Comparison of ENCODE assay signal across 16 mouse cellular contexts in genomic region chr11:72485157-72485556, GRCm38 (mm10). TPM values are rescaled to one million over a fixed set of nuclear protein-coding genes. Genes with fewer than 3 reads are reported as not detected.
DNase-seq lines count a peak whose midpoint lies in the region; ATAC-seq and TF ChIP-seq lines count a peak whose summit lies in the region.
"Had no signal": no experiment of that assay in that cellular context is flagged by ENCODE, and none has a peak within 500 bp of the region (broad histone marks: within the 10 kb centered on the region; RNA-seq: fewer than 3 reads in every experiment).

No protein-coding gene starts in this region.

- TF ChIP-seq POLR2A in small intestine, adult 2 months (IDR thresholded peaks at IDR 0.05; ENCODE audit: low read depth, low read length), result no peak

- no peak for ATAC-seq in forebrain, embryonic 11.5 days (replicated peaks; ENCODE audit: low FRiP score)
- ATAC-seq in megakaryocyte, adult 5-6 weeks (ENCODE audit: poor library complexity, severe bottlenecking), result no peak

- TF ChIP-seq CTCF in layer of hippocampus, adult 2 months (conservative IDR thresholded peaks at IDR 0.05), result no peak
- no peak for TF ChIP-seq CTCF in small intestine, adult 2 months (IDR thresholded peaks at IDR 0.05; ENCODE audit: extremely low read depth, insufficient read length, insufficient replicate concordance, low read depth, low read length)

- no peak overlapping the region for H3K4me3 ChIP-seq in forebrain, embryonic 10.5 days
- H3K4me3 ChIP-seq in forebrain, embryonic 11.5 days (ENCODE audit: low read depth, low read length), result no peak overlapping the region
- peak overlapping the region; percentile 26 for H3K4me3 ChIP-seq in megakaryocyte, embryonic 14.5 days (replicated peaks)
- H3K4me3 ChIP-seq in layer of hippocampus, adult 2 months, result peak overlapping the region; percentile 28; the same call in 1 of the 2 replicates
- H3K4me3 ChIP-seq in small intestine, adult 2 months (ENCODE audit: low read depth, low read length), result no peak overlapping the region
- H3K4me3 ChIP-seq: embryonic facial prominence, embryonic 15.5 days; limb, embryonic 12.5 days; myocyte had no signal

- DNase-seq in forebrain, embryonic 10.5 days (ENCODE audit: extremely low spot score, low spot score), result no peak
- DNase-seq in forebrain, embryonic 11.5 days (ENCODE audit: low spot score), result no peak
- peak; percentile 55 to 66 for DNase-seq in layer of hippocampus, adult 2 months (ENCODE audit: low spot score in 2 of 2)
- no peak for DNase-seq in spleen, postnatal 36 days (ENCODE audit: low spot score in 2 of 2)
- DNase-seq in thymus, adult 18-20 months, result no peak
- DNase-seq: adrenal gland, postnatal 25 days; cerebellum, adult 8-10 months; gastrocnemius, postnatal 10 days; heart, postnatal 10 days had no signal

- 77% methylated on average over 5 of the region's 5 CpGs for WGBS in forebrain, embryonic 10.5 days
- WGBS in forebrain, embryonic 11.5 days, result 69% methylated on average over 5 of the region's 5 CpGs
- 74% methylated on average over 5 of the region's 5 CpGs for WGBS in small intestine, adult 2 months

- H3K9me3 ChIP-seq in forebrain, embryonic 10.5 days, result no peaks in the 10 kb centered on the region
- H3K9me3 ChIP-seq in forebrain, embryonic 11.5 days (ENCODE audit: control insufficient read depth, low read length), result no peaks in the 10 kb centered on the region
- H3K9me3 ChIP-seq in megakaryocyte, embryonic 14.5 days, result no peaks in the 10 kb centered on the region
- H3K9me3 ChIP-seq: embryonic facial prominence, embryonic 15.5 days; limb, embryonic 12.5 days had no signal

- H3K27ac ChIP-seq in forebrain, embryonic 10.5 days, result peak overlapping the region; percentile 30; the same call in 1 of the 2 replicates
- H3K27ac ChIP-seq in forebrain, embryonic 11.5 days (ENCODE audit: low read depth, low read length), result no peak overlapping the region
- H3K27ac ChIP-seq in layer of hippocampus, adult 2 months, result peak overlapping the region; percentile 99
- H3K27ac ChIP-seq in small intestine, adult 2 months (ENCODE audit: insufficient read depth, low read depth, low read length), result peak overlapping the region; percentile 13; the same call in 1 of the 2 replicates
- H3K27ac ChIP-seq: embryonic facial prominence, embryonic 15.5 days; limb, embryonic 12.5 days had no signal

- H3K9ac ChIP-seq in forebrain, embryonic 11.5 days (ENCODE audit: low read length), result no peak overlapping the region
- H3K9ac ChIP-seq: embryonic facial prominence, embryonic 15.5 days; limb, embryonic 12.5 days had no signal

- no peak overlapping the region for H3K4me2 ChIP-seq in forebrain, embryonic 11.5 days (ENCODE audit: low read depth, low read length, severe bottlenecking)
- H3K4me2 ChIP-seq: embryonic facial prominence, embryonic 15.5 days; limb, embryonic 12.5 days had no signal

- no peaks in the 10 kb centered on the region for H3K36me3 ChIP-seq in forebrain, embryonic 10.5 days (replicated peaks)
- H3K36me3 ChIP-seq in forebrain, embryonic 11.5 days (ENCODE audit: control insufficient read depth, insufficient read depth, low read length), result no peaks in the 10 kb centered on the region
- H3K36me3 ChIP-seq in megakaryocyte, embryonic 14.5 days (replicated peaks; ENCODE audit: low read length), result peaks cover 26% of the 10 kb centered on the region
- H3K36me3 ChIP-seq in small intestine, adult 2 months (ENCODE audit: control insufficient read depth, insufficient read depth, low read length), result no peaks in the 10 kb centered on the region
- H3K36me3 ChIP-seq: embryonic facial prominence, embryonic 15.5 days; limb, embryonic 12.5 days had no signal

- peaks cover 46% of the 10 kb centered on the region for H3K27me3 ChIP-seq in forebrain, embryonic 10.5 days (ENCODE audit: poor library complexity, severe bottlenecking)
- H3K27me3 ChIP-seq in forebrain, embryonic 11.5 days (ENCODE audit: control insufficient read depth, insufficient read depth, low read length), result peaks cover 17% of the 10 kb centered on the region
- H3K27me3 ChIP-seq in megakaryocyte, embryonic 14.5 days (replicated peaks), result peaks cover 2% of the 10 kb centered on the region
- 0 out of 2 replicates have a peak, but pooled peaks cover 3% of the 10 kb centered on the region for H3K27me3 ChIP-seq in small intestine, adult 2 months (ENCODE audit: control insufficient read depth, insufficient read depth, low read length)

- peaks cover 31% of the 10 kb centered on the region for H3K4me1 ChIP-seq in forebrain, embryonic 10.5 days
- peaks cover 3% of the 10 kb centered on the region; the same call in 1 of the 2 replicates for H3K4me1 ChIP-seq in forebrain, embryonic 11.5 days (replicated peaks; ENCODE audit: control insufficient read depth, insufficient read depth, low read length)
- peaks cover 97% of the 10 kb centered on the region for H3K4me1 ChIP-seq in megakaryocyte, embryonic 14.5 days
- H3K4me1 ChIP-seq in small intestine, adult 2 months (ENCODE audit: control insufficient read depth, insufficient read depth, insufficient read length, low read length), result peaks cover 26% of the 10 kb centered on the region

RNA-seq across cellular contexts. Expression of gene Spns2, which starts 4.5 kb away (rescaled TPM):
- polyA plus RNA-seq in forebrain, embryonic 10.5 days (2016; fragmentation: Nextera tagmentation; extraction: Ambion mirVana), result 2.0 and 3.0 TPM in 2 replicates
- 4.0 and 4.8 TPM in 2 replicates for polyA plus RNA-seq in forebrain, embryonic 11.5 days (2014; fragmentation: Nextera tagmentation; extraction: Ambion mirVana)
- polyA plus RNA-seq in megakaryocyte, embryonic 14.5 days (2012; ENCODE audit: insufficient read depth, low replicate concordance), result 63.1 and 65.1 TPM in 2 replicates
- 2.8 and 2.9 TPM in 2 replicates for total RNA-seq in megakaryocyte, adult 5-6 weeks (2015)
- total RNA-seq in megakaryocyte, adult 5-6 weeks (2017), result 0.15 and 4.8 TPM in 2 replicates
- 100 to 1,000 TPM; 101 to 105 TPM for total RNA-seq in layer of hippocampus, adult 2 months (2021)
- polyA plus RNA-seq in small intestine, adult 2 months (2012; rRNA removed), result 65.9 and 77.7 TPM in 2 replicates

RNA-seq across cellular contexts. Expression of gene Mybbp1a, which starts 44.0 kb away (rescaled TPM):
- 248 and 256 TPM in 2 replicates for polyA plus RNA-seq in forebrain, embryonic 10.5 days (2016; fragmentation: Nextera tagmentation; extraction: Ambion mirVana)
- 165 and 166 TPM in 2 replicates for polyA plus RNA-seq in forebrain, embryonic 11.5 days (2014; fragmentation: Nextera tagmentation; extraction: Ambion mirVana)
- polyA plus RNA-seq in megakaryocyte, embryonic 14.5 days (2012; ENCODE audit: insufficient read depth, low replicate concordance), result 59.8 and 71.3 TPM in 2 replicates
- 62.4 and 71.7 TPM in 2 replicates for total RNA-seq in megakaryocyte, adult 5-6 weeks (2015)
- total RNA-seq in megakaryocyte, adult 5-6 weeks (2017), result 35.4 and 36.0 TPM in 2 replicates
- 10 to 100 TPM; 55.7 to 56.2 TPM for total RNA-seq in layer of hippocampus, adult 2 months (2021)
- polyA plus RNA-seq in small intestine, adult 2 months (2012; rRNA removed), result 17.6 and 25.0 TPM in 2 replicates

RNA-seq across cellular contexts. Expression of gene Ggt6, which starts 49.8 kb away (rescaled TPM):
- polyA plus RNA-seq in forebrain, embryonic 10.5 days (2016; fragmentation: Nextera tagmentation; extraction: Ambion mirVana), result not detected in 2 replicates
- polyA plus RNA-seq in forebrain, embryonic 11.5 days (2014; fragmentation: Nextera tagmentation; extraction: Ambion mirVana), result not detected in 2 replicates
- polyA plus RNA-seq in megakaryocyte, embryonic 14.5 days (2012; ENCODE audit: insufficient read depth, low replicate concordance), result not detected in 2 replicates
- not detected in 2 replicates for total RNA-seq in megakaryocyte, adult 5-6 weeks (2015)
- total RNA-seq in megakaryocyte, adult 5-6 weeks (2017), result not detected in 2 replicates
- total RNA-seq in layer of hippocampus, adult 2 months (2021), result not detected
- polyA plus RNA-seq in small intestine, adult 2 months (2012; rRNA removed), result 20.2 and 60.1 TPM in 2 replicates
- total RNA-seq: heart, postnatal 10 days had no signal
- polyA plus RNA-seq: C2C12, myocyte had no signal

Comparison
In these comparisons a context has a peak if more than half of its experiments do, and no peak if none do; other contexts are left out.
1. DNase-seq: peak in layer of hippocampus, adult 2 months (2 of 2); none in forebrain, embryonic 10.5 days (single experiment), forebrain, embryonic 11.5 days (single experiment), spleen, postnatal 36 days (0 of 2) and thymus, adult 18-20 months (0 of 2).
2. H3K4me3 ChIP-seq: peak in megakaryocyte, embryonic 14.5 days (single experiment) and layer of hippocampus, adult 2 months (single experiment); none in forebrain, embryonic 10.5 days (single experiment), forebrain, embryonic 11.5 days (single experiment) and small intestine, adult 2 months (single experiment).
3. RNA of gene Spns2, which starts 4.5 kb away (polyA plus RNA-seq): 65.9 to 77.7 TPM in small intestine, adult 2 months and 63.1 to 65.1 TPM in megakaryocyte, embryonic 14.5 days; 4.0 to 4.8 TPM in forebrain, embryonic 11.5 days and 2.0 to 3.0 TPM in forebrain, embryonic 10.5 days; every median in the first group is over 10 times any median in the second.
4. RNA of gene Ggt6, which starts 49.8 kb away (polyA plus RNA-seq): 20.2 to 60.1 TPM in small intestine, adult 2 months; not detected in forebrain, embryonic 10.5 days, not detected in forebrain, embryonic 11.5 days and not detected in megakaryocyte, embryonic 14.5 days; every median in the first group is over 10 times any median in the second.